Mouse (Mus musculus) testis, adult 2 months (tissue): ENCODE results near the gene Armc5. TPM values are rescaled to one million over a fixed set of nuclear protein-coding genes. Genes with fewer than 3 reads are reported as not detected.

ENCODE experiments used
- H3K27ac ChIP-seq: fragments of 200-500 bp; 2 replicates; pipeline ENCODE4 v1.5.1; 2012; ENCODE audit warnings: low read depth, low read length; ENCODE audit not compliant: control insufficient read depth, insufficient read depth
- H3K27me3 ChIP-seq: fragments of 200-500 bp; 2 replicates; pipeline ENCODE4 v1.6.1; 2012; ENCODE audit warnings: mild to moderate bottlenecking, low read length, moderate library complexity; ENCODE audit not compliant: control insufficient read depth, insufficient read depth
- H3K36me3 ChIP-seq: fragments of 200-500 bp; 2 replicates; pipeline ENCODE4 v1.6.1; 2012; ENCODE audit warnings: mild to moderate bottlenecking, low read length; ENCODE audit not compliant: control insufficient read depth, insufficient read depth
- H3K4me1 ChIP-seq: fragments of 200-500 bp; 2 replicates; pipeline ENCODE4 v1.6.1; 2012; ENCODE audit warnings: low read length; ENCODE audit not compliant: control insufficient read depth, insufficient read depth
- H3K4me3 ChIP-seq: fragments of 200-500 bp; 2 replicates; pipeline ENCODE4 v1.5.1; 2012; ENCODE audit warnings: low read depth, mild to moderate bottlenecking, low read length, moderate library complexity, mixed read lengths; ENCODE audit not compliant: control insufficient read depth
- CTCF ChIP-seq: fragments of 200-500 bp; IDR thresholded peaks from 2 replicates; pipeline ENCODE4 v1.5.1; 2012; ENCODE audit warnings: low read depth, mild to moderate bottlenecking, inconsistent platforms, low read length, moderate library complexity; ENCODE audit not compliant: control insufficient read depth, insufficient read depth, insufficient replicate concordance
- POLR2A ChIP-seq: fragments of 200-500 bp; IDR thresholded peaks from 2 replicates; pipeline ENCODE4 v1.6.1; 2012; ENCODE audit warnings: low read depth, mild to moderate bottlenecking, inconsistent platforms, low read length, moderate library complexity; ENCODE audit not compliant: control insufficient read depth
- polyA plus RNA-seq: library from polyadenylated mRNA; depleted of rRNA; stranded (reverse); fragments of >200 nt; gene quantifications from 2 replicates; pipeline ENCODE4 v1.2.3, GENCODE M21; 2012

Gene Armc5
- polyA plus RNA-seq, 1 experiment: 11.4 TPM

DNA sequence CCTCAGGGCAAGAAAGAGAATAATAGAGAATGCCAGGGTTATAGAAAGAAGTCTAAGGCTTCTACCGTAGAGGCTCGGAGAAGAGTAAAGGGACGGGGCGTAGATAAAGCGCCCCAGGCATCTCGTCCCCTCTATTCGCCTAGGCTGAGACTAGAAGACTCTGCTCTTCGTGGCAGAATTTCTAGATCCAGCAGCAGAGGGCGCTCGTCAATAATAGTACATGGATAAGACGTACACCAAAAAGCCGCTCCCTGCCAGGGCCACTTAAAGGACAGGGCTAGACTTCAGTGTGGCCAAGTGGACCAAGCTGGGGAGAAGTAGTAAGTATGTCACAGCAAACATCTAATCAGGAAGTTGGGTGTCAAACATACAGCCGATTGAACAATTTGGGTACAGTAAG lies 10.3 kb downstream of the Armc5 start:
- Histone ChIP-seq H3K36me3 (no peaks in the 10 kb centered on the region), H3K27ac (peak overlapping the region; percentile 45; the same call in 1 of the 2 replicates), H3K27me3 (no peaks in the 10 kb centered on the region), H3K4me3 (peak overlapping the region; percentile 45; the same call in 1 of the 2 replicates), H3K4me1 (no peaks in the 10 kb centered on the region; the same call in none of the 2 replicates)
- no peak for TF ChIP-seq POLR2A
- TF ChIP-seq CTCF: peak; percentile 23; the same call in 1 of the 2 replicates

DNA sequence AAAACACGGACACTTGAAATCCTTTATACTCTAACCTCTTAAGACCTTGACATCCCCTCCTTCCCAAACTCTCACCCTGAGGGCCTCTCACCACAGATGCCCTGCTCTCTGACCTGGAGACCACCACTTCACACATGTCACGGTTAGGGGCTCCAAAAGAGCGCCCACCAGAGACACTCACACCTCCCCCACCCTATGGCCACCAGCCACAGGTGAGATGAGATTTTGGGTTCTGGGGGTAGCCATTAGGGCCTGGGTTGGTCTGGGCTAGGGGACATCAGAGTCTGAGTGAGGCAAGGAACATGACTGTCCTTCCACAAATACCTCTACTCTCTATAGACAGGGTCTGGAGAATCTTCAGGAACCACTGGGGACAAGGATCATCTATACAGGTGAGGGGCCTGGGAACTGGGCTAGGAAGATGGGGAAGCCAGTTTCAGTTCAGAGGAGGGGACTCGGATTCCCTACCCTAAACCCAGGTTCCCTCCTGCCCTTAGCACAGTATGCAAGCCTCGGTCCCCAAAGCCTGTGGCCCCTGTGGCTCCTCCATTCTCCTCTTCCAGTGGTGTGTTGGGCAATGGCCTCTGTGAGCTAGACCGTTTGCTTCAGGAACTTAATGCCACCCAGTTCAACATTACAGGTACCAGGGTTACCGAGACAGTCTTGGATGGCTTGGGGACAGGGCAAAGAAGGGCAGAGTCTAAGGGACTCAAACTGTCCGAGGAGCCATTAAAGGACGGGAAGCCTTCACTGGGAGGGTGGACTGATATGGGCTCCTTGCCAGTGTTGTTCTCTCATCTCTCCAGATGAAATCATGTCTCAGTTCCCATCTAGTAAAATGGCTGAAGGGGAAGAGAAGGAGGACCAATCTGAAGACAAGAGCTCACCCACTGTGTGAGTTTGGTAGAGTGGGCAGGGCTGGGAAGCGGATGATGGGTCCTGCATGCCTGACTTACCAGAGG lies 11.2 kb downstream of the Armc5 start:
- no peaks in the 10 kb centered on the region for H3K36me3 ChIP-seq
- H3K4me1 ChIP-seq: no peaks in the 10 kb centered on the region; the same call in none of the 2 replicates
- no peak overlapping the region for H3K4me3 ChIP-seq
- no peaks in the 10 kb centered on the region for H3K27me3 ChIP-seq
- no peak overlapping the region for H3K27ac ChIP-seq
- TF ChIP-seq POLR2A: no peak
- no peak for TF ChIP-seq CTCF

DNA sequence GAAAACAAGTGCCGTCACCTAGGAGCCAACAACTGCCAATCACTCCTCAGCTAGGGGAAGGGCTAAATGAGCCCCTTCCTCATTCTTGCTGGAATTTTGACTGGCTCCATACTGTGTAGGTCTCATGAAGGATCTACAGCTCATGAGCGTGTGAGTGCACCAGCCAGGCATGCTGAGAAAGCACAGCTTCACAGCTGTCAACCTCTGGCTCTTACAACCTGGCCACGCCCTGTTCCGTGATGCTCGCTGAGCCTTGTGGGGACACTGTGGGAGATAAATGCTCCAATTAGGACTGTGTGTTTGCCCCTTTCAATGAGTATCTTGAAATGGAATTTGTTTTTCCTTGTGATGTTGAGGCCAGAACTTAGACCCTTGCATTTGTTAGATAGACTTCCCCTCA lies 12.9 kb downstream of the Armc5 start:
- Histone ChIP-seq H3K36me3 (no peaks in the 10 kb centered on the region), H3K4me1 (no peaks in the 10 kb centered on the region; the same call in none of the 2 replicates), H3K4me3 (no peak overlapping the region), H3K27ac (no peak overlapping the region), H3K27me3 (no peaks in the 10 kb centered on the region)
- TF ChIP-seq CTCF: no peak
- no peak for TF ChIP-seq POLR2A

DNA sequence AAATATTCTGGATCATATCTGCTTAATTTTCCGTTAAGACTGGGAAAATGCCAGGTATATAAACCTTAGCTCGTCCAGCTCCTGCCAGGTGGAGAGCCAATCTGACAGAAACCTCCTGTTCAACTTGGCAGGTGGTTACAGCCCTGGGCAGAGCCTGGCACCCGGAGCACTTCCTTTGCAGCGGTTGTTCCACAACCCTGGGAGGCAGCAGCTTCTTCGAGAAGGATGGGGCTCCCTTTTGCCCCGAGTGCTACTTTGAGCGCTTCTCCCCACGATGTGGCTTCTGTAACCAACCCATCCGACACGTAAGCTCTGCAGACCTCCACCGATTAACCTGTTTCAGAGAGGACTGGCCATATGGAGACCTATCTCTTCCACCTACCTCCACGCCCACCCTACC lies 14.8 kb downstream of the Armc5 start:
- Histone ChIP-seq H3K4me1 (0 out of 2 replicates have a peak, but pooled peaks cover 2% of the 10 kb centered on the region), H3K27me3 (no peaks in the 10 kb centered on the region), H3K27ac (no peak overlapping the region), H3K4me3 (no peak overlapping the region), H3K36me3 (no peaks in the 10 kb centered on the region)
- no peak for TF ChIP-seq CTCF
- TF ChIP-seq POLR2A: no peak

DNA sequence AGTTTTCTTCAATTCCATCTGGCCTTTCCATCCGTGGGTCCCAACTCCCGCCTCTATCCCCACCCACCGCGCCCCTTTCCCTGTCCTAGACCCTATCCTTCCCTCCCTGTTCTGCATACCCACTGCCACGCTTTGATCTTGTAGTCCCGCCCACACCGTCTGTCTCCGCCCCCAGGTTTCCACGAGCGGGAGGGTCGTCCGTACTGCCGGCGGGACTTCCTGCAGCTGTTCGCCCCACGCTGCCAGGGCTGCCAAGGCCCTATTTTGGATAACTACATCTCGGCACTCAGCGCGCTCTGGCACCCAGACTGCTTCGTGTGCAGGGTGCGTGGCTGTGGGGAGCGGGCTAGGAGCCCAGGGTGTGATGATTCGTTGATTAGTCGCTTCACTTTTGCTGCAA lies 15.5 kb downstream of the Armc5 start:
- H3K4me3 ChIP-seq: no peak overlapping the region
- H3K4me1 ChIP-seq: 0 out of 2 replicates have a peak, but pooled peaks cover 2% of the 10 kb centered on the region
- TF ChIP-seq CTCF: no peak
- no peak for TF ChIP-seq POLR2A
- H3K36me3 ChIP-seq: no peaks in the 10 kb centered on the region
- no peak overlapping the region for H3K27ac ChIP-seq
- H3K27me3 ChIP-seq: no peaks in the 10 kb centered on the region

DNA sequence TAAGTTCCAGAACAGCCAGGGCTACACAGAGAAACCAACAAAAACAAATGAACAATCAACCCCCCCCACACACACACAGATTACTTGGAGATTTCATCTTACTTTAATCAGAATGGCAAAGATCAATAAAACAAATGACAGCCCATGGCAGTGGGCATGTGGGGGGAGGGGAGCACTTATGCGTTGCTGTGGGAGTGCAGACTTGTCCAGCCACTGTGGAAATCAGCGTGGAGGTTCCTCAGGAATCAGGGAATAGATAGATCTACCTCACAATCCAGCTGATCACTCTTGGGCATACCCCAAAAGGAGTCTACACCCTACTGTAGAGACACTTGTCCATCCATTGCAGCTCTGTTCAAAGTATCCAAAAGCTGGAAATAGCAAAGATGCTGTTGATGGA lies 17.8 kb downstream of the Armc5 start:
- Histone ChIP-seq H3K27ac (no peak overlapping the region), H3K27me3 (no peaks in the 10 kb centered on the region), H3K36me3 (no peaks in the 10 kb centered on the region), H3K4me3 (no peak overlapping the region), H3K4me1 (0 out of 2 replicates have a peak, but pooled peaks cover 2% of the 10 kb centered on the region)
- TF ChIP-seq POLR2A (no peak), CTCF (no peak)

DNA sequence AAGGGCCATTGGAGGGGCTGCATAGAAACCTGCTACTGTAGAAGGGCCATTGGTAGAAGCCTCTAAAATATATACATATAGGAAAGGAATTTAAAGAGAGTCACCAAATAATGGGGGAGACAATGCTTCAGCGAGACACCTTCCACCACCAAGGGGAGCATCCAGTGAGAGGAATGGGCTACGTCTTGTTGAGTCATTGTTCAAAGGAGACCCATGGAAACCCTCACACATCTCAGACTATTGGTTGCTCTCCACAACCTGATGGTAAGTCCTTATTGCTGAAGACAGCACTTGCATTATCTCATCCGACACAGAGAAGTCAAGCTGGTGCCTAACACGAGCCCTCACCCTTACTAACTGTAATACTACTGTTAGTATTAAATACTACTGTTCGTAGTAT lies 18.6 kb downstream of the Armc5 start:
- no peak overlapping the region for H3K27ac ChIP-seq
- no peak for TF ChIP-seq POLR2A
- TF ChIP-seq CTCF: no peak
- H3K4me1 ChIP-seq: 0 out of 2 replicates have a peak, but pooled peaks cover 2% of the 10 kb centered on the region
- no peaks in the 10 kb centered on the region for H3K27me3 ChIP-seq
- no peaks in the 10 kb centered on the region for H3K36me3 ChIP-seq
- H3K4me3 ChIP-seq: no peak overlapping the region
